Mouse (Mus musculus) limb, embryonic 14.5 days (tissue): ENCODE measurements around the gene Gm20388. TPM values are rescaled to one million over a fixed set of nuclear protein-coding genes. Genes with fewer than 3 reads are reported as not detected.

ENCODE experiments used
- ATAC-seq: fragments of 200-750 bp; cut with Nextera tagmentation; 2 replicates; pipeline ENCODE4 v1.8.0; 2017; ENCODE audit warnings: low read depth, moderate number of reproducible peaks, moderate TSS enrichment; ENCODE audit not compliant: low FRiP score
- DNase-seq: peaks from one replicate; pipeline ENCODE4 v3.0.0-alpha.2; 2015; ENCODE audit warnings: low spot score
- H3K27ac ChIP-seq: fragments of 300-500 bp; sonication (generic); replicated peaks from 2 replicates; pipeline ENCODE4 v1.5.1; 2014; ENCODE audit warnings: low read depth, mild to moderate bottlenecking, low read length, moderate library complexity, mixed read lengths
- H3K27me3 ChIP-seq: fragments of 300-500 bp; sonication (generic); 2 replicates; pipeline ENCODE4 v1.6.1; 2014; ENCODE audit warnings: low read length, mixed read lengths; ENCODE audit not compliant: control insufficient read depth, insufficient read depth
- H3K36me3 ChIP-seq: fragments of 300-500 bp; sonication (generic); 2 replicates; pipeline ENCODE4 v1.6.1; 2014; ENCODE audit warnings: mild to moderate bottlenecking, low read length, moderate library complexity, mixed read lengths; ENCODE audit not compliant: control insufficient read depth, insufficient read depth
- H3K4me1 ChIP-seq: fragments of 300-500 bp; sonication (generic); 2 replicates; pipeline ENCODE4 v1.6.1; 2014; ENCODE audit warnings: antibody characterized with exemption, low read length, mixed read lengths; ENCODE audit not compliant: control insufficient read depth, insufficient read depth
- H3K4me2 ChIP-seq: fragments of 300-500 bp; sonication (generic); replicated peaks from 2 replicates; pipeline ENCODE4 v1.6.1; 2014; ENCODE audit warnings: low read depth, mild to moderate bottlenecking, low read length, moderate library complexity; ENCODE audit not compliant: severe bottlenecking
- H3K4me3 ChIP-seq: fragments of 300-500 bp; sonication (generic); replicated peaks from 2 replicates; pipeline ENCODE4 v1.5.1; 2014; ENCODE audit warnings: low read length
- H3K9ac ChIP-seq: fragments of 300-500 bp; sonication (generic); 2 replicates; pipeline ENCODE4 v1.6.1; 2014; ENCODE audit warnings: mild to moderate bottlenecking, low read depth, low read length, moderate library complexity; ENCODE audit not compliant: severe bottlenecking
- H3K9me3 ChIP-seq: fragments of 300-500 bp; sonication (generic); 2 replicates; pipeline ENCODE4 v1.6.1; 2016; ENCODE audit warnings: low read length; ENCODE audit not compliant: control insufficient read depth
- POLR2A ChIP-seq: fragments of 200-500 bp; IDR thresholded peaks from 2 replicates; pipeline ENCODE4 v1.8.0; 2012; ENCODE audit warnings: inconsistent platforms, mild to moderate bottlenecking, moderate library complexity, borderline replicate concordance; ENCODE audit not compliant: insufficient read depth, insufficient read length; ENCODE audit errors: extremely low read depth
- WGBS: fragments of 180-500 bp; shearing (Covaris S2); extraction: QIAGEN DNeasy Blood & Tissue Kit; methylation state at CpG from one replicate; pipeline ENCODE4 v1.1.7; 2014; 5-methylcytosine and 5-hydroxymethylcytosine counted together
- polyA plus RNA-seq, 2 experiments: library from polyadenylated mRNA; depleted of rRNA in 1 of 2; stranded (reverse) in 1 of 2; unstranded in 1 of 2; fragments of >200 nt; fragmentation: Nextera tagmentation in 1 of 2; extraction: Ambion mirVana in 1 of 2; gene quantifications; 2 replicates each; pipeline versions ENCODE4 v1.2.1 to v1.2.3; 2012 to 2014

Gm20388 gene
- polyA plus RNA-seq, 2 experiments: 1.9 to 49.9 TPM

DNA sequence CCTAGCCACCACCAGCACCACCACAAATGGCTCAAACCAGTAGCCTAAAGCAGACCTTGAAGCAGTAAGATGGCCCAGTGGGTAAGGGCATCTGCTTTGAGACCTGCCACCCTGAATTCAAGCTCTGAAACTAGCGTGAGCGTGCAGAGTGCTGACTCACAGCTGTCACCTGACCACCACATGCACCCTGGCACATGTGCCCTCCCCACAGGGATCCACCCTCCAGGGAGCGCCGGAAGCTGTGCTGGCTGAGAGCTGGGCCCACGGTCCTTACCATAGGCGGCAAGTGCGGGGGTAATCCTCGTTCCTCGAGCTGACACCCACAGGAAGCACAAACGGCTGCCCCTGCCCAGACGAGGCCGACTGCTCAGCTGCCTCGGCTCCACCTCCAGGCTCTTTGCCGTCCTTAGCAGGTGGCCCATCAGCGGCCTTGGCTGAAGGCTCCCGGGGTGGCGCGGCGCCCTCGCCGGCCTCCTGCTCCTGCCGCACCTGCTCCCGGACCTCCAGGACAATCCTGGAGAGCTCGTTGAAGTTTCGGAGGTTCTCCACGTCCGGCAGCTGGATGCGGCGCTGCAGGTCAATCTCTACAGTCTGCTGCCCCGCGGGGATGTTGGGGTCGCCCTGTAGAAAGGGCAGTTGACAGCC lies 1643.3 kb downstream of the Gm20388 start:
- DNase-seq (no peak), ATAC-seq (no peak)
- TF ChIP-seq POLR2A: no peak
- H3K36me3 ChIP-seq: peaks cover 71% of the 10 kb centered on the region
- no peak overlapping the region for H3K4me2 ChIP-seq
- no peak overlapping the region for H3K9ac ChIP-seq
- H3K27me3 ChIP-seq: no peaks in the 10 kb centered on the region
- WGBS: 93% methylated on average over 22 of the region's 32 CpGs
- H3K9me3 ChIP-seq: no peaks in the 10 kb centered on the region
- H3K27ac ChIP-seq: no peak overlapping the region
- no peak overlapping the region for H3K4me3 ChIP-seq
- no peaks in the 10 kb centered on the region for H3K4me1 ChIP-seq

DNA sequence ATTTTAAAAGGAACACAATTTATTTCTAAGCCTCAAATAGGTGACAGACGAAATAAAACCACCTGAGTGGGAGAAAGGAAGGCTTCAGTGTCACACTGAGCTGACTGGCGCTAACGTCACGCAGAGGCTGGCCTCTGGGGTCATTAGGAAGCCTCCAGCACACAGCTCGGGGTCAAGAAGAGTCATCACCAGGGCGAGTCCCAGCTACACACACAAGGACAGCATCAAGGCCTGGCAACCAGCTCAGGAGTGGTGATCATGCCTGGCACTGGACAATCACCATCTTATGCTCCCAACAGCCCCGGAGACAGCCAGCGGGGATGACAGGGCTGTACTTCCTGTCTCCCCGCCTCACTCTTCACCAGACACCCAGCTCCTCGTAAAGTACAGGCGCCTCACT lies 1647.1 kb downstream of the Gm20388 start:
- H3K4me2 ChIP-seq: no peak overlapping the region
- no peak overlapping the region for H3K9ac ChIP-seq
- H3K4me1 ChIP-seq: no peaks in the 10 kb centered on the region
- DNase-seq: no peak
- H3K27me3 ChIP-seq: no peaks in the 10 kb centered on the region
- 81% methylated on average over 11 of the region's 11 CpGs for WGBS
- peaks cover 53% of the 10 kb centered on the region for H3K36me3 ChIP-seq
- no peak overlapping the region for H3K4me3 ChIP-seq
- TF ChIP-seq POLR2A: no peak
- no peaks in the 10 kb centered on the region for H3K9me3 ChIP-seq
- H3K27ac ChIP-seq: no peak overlapping the region
- ATAC-seq: no peak

DNA sequence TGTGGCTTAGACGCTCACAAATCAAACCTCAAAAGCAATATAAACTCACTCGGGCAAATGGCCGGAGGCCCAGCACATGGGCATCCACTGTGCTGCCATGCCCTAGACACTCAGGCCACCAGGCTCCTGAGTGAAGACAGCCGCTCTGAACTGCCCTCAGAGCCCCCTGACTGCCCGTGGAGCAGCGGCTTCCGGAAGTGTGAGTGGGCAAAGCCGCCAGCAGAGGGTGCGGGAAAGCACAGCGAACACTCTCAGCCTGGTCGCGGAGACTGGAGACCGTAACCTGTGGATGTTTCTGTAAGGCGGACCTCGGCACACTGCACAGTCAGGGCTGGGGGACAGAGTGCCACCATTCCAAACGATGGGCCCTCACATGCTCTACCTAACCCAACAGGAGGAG lies 1647.9 kb downstream of the Gm20388 start:
- no peak for TF ChIP-seq POLR2A
- peaks cover 45% of the 10 kb centered on the region for H3K36me3 ChIP-seq
- H3K4me1 ChIP-seq: no peaks in the 10 kb centered on the region
- H3K4me2 ChIP-seq: no peak overlapping the region
- WGBS: 85% methylated on average over 16 of the region's 16 CpGs
- no peaks in the 10 kb centered on the region for H3K27me3 ChIP-seq
- H3K9ac ChIP-seq: no peak overlapping the region
- DNase-seq: no peak
- H3K27ac ChIP-seq: no peak overlapping the region
- no peaks in the 10 kb centered on the region for H3K9me3 ChIP-seq
- no peak for ATAC-seq
- H3K4me3 ChIP-seq: no peak overlapping the region

DNA sequence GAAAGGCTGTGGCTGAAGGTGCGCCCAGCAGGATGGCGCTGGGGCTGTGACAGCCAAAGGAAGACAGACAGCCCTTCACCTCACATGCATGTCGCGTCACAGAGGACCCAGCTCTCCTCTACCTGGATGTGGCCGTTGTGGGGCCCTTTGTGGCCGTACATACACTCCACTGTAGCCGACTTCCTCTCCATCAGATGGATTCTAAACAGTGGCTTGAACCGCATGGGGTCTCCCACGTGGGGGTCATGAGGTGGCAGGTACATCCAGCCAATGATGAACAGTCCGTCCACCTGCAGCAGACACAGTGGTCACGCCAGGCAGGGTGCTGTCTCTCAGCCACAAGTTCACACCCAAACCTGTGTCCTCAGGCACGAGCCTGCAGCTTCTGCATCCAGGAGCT lies 1649.2 kb downstream of the Gm20388 start:
- no peak overlapping the region for H3K27ac ChIP-seq
- H3K4me2 ChIP-seq: no peak overlapping the region
- DNase-seq: no peak
- no peaks in the 10 kb centered on the region for H3K4me1 ChIP-seq
- WGBS: 92% methylated on average over 9 of the region's 12 CpGs
- no peak for TF ChIP-seq POLR2A
- no peaks in the 10 kb centered on the region for H3K9me3 ChIP-seq
- no peaks in the 10 kb centered on the region for H3K27me3 ChIP-seq
- ATAC-seq: no peak
- no peak overlapping the region for H3K9ac ChIP-seq
- peaks cover 40% of the 10 kb centered on the region for H3K36me3 ChIP-seq
- H3K4me3 ChIP-seq: no peak overlapping the region

DNA sequence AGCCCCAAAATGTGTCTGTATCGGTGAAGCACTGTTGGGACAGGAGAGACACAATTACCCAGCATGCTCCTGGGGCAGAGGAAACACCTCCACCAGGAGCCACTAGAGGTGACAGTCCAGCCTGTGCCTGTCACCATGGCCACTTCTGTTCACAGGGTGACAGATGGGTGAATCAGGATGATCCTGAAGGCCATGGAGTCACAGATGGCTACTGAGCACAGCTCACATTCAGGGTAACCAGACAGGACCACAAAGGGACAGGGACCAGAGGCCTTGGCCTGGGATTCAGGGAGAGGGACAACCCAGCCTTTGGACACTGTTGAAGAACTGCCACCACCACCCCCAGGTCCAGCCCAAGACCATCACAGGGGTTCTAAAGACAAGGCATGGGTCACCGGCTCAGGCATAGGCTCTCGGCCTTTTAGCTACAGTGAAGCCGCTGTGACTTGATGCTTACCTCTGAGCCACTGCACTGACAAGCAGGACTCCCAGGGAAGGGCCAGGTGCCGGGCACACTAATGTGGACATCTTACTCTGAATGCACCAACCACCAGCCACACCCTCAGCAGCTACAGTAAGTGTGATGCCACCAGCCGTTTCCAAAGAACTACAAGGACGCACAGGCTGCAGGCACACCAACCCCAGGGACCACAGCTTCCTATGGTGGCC lies 1649.9 kb downstream of the Gm20388 start:
- Histone ChIP-seq H3K27ac (no peak overlapping the region), H3K9me3 (no peaks in the 10 kb centered on the region), H3K4me1 (no peaks in the 10 kb centered on the region), H3K36me3 (peaks cover 37% of the 10 kb centered on the region), H3K4me2 (no peak overlapping the region), H3K9ac (no peak overlapping the region), H3K4me3 (no peak overlapping the region), H3K27me3 (no peaks in the 10 kb centered on the region)
- ATAC-seq (no peak), DNase-seq (no peak)
- 94% methylated on average over 7 of the region's 7 CpGs for WGBS
- TF ChIP-seq POLR2A: no peak
